Mouse (Mus musculus): ENCODE measurements around the gene Tctex1d4. TPM values are rescaled to one million over a fixed set of nuclear protein-coding genes. Genes with fewer than 3 reads are reported as not detected.

The Tctex1d4 gene
- polyA plus RNA-seq, 1 experiment, result 12.1 TPM

GRCm38 (mm10) chr4:117100036-117100435 lies 26.6 kb upstream of the Tctex1d4 start:
- H3K27me3 ChIP-seq (replicated peaks), result peaks cover 49% of the 10 kb centered on the region
- no peaks in the 10 kb centered on the region for H3K36me3 ChIP-seq (replicated peaks; ENCODE audit: low read length)
- peaks cover 75% of the 10 kb centered on the region for H3K4me1 ChIP-seq
- H3K4me3 ChIP-seq (replicated peaks), result no peak overlapping the region
- TF ChIP-seq FLI1 (IDR thresholded peaks at IDR 0.05; ENCODE audit: low read length), result no peak
- TF ChIP-seq GATA1 (IDR thresholded peaks at IDR 0.05; ENCODE audit: borderline replicate concordance, low read length), result no peak
- H3K9me3 ChIP-seq, result no peaks in the 10 kb centered on the region

- Histone ChIP-seq H3K9me3 (no peaks in the 10 kb centered on the region), H3K4me3 (replicated peaks) (no peak overlapping the region), H3K4me1 (peaks cover 69% of the 10 kb centered on the region), H3K27me3 (replicated peaks) (peaks cover 48% of the 10 kb centered on the region), H3K36me3 (replicated peaks; ENCODE audit: low read length) (no peaks in the 10 kb centered on the region)
- TF ChIP-seq GATA1 (IDR thresholded peaks at IDR 0.05; ENCODE audit: borderline replicate concordance, low read length), result no peak
- TF ChIP-seq FLI1 (IDR thresholded peaks at IDR 0.05; ENCODE audit: low read length), result no peak
Measured at GRCm38 (mm10) chr4:117101218-117101617, 25.4 kb upstream of the Tctex1d4 start.

GRCm38 (mm10) chr4:117104672-117105071 lies 21.9 kb upstream of the Tctex1d4 start:
- Histone ChIP-seq H3K36me3 (replicated peaks; ENCODE audit: low read length) (no peaks in the 10 kb centered on the region), H3K4me1 (peaks cover 46% of the 10 kb centered on the region), H3K4me3 (replicated peaks) (no peak overlapping the region), H3K27me3 (replicated peaks) (peaks cover 47% of the 10 kb centered on the region), H3K9me3 (no peaks in the 10 kb centered on the region)
- TF ChIP-seq GATA1 (IDR thresholded peaks at IDR 0.05; ENCODE audit: borderline replicate concordance, low read length) (no peak), FLI1 (IDR thresholded peaks at IDR 0.05; ENCODE audit: low read length) (no peak)

- TF ChIP-seq FLI1 (IDR thresholded peaks at IDR 0.05; ENCODE audit: low read length) (no peak), GATA1 (IDR thresholded peaks at IDR 0.05; ENCODE audit: borderline replicate concordance, low read length) (no peak)
- H3K4me3 ChIP-seq (replicated peaks), result no peak overlapping the region
- peaks cover 42% of the 10 kb centered on the region for H3K4me1 ChIP-seq
- H3K9me3 ChIP-seq, result no peaks in the 10 kb centered on the region
- H3K27me3 ChIP-seq (replicated peaks), result peaks cover 49% of the 10 kb centered on the region
- no peaks in the 10 kb centered on the region for H3K36me3 ChIP-seq (replicated peaks; ENCODE audit: low read length)
Measured at GRCm38 (mm10) chr4:117105127-117105526, 21.5 kb upstream of the Tctex1d4 start.

- Histone ChIP-seq H3K36me3 (replicated peaks; ENCODE audit: low read length) (no peaks in the 10 kb centered on the region), H3K4me3 (replicated peaks) (no peak overlapping the region), H3K9me3 (no peaks in the 10 kb centered on the region), H3K4me1 (peaks cover 28% of the 10 kb centered on the region; the same call in 1 of the 2 replicates), H3K27me3 (replicated peaks) (peaks cover 60% of the 10 kb centered on the region)
- no peak for TF ChIP-seq GATA1 (IDR thresholded peaks at IDR 0.05; ENCODE audit: borderline replicate concordance, low read length)
- TF ChIP-seq FLI1 (IDR thresholded peaks at IDR 0.05; ENCODE audit: low read length), result no peak
Measured at GRCm38 (mm10) chr4:117107813-117108523, 18.6 kb upstream of the Tctex1d4 start.

- H3K4me3 ChIP-seq (replicated peaks), result no peak overlapping the region
- no peaks in the 10 kb centered on the region for H3K9me3 ChIP-seq
- TF ChIP-seq FLI1 (IDR thresholded peaks at IDR 0.05; ENCODE audit: low read length) (no peak), GATA1 (IDR thresholded peaks at IDR 0.05; ENCODE audit: borderline replicate concordance, low read length) (no peak)
- H3K4me1 ChIP-seq, result peaks cover 23% of the 10 kb centered on the region; the same call in 1 of the 2 replicates
- no peaks in the 10 kb centered on the region for H3K36me3 ChIP-seq (replicated peaks; ENCODE audit: low read length)
- peaks cover 56% of the 10 kb centered on the region for H3K27me3 ChIP-seq (replicated peaks)
Measured at GRCm38 (mm10) chr4:117108524-117108849, 18.1 kb upstream of the Tctex1d4 start.

DNA sequence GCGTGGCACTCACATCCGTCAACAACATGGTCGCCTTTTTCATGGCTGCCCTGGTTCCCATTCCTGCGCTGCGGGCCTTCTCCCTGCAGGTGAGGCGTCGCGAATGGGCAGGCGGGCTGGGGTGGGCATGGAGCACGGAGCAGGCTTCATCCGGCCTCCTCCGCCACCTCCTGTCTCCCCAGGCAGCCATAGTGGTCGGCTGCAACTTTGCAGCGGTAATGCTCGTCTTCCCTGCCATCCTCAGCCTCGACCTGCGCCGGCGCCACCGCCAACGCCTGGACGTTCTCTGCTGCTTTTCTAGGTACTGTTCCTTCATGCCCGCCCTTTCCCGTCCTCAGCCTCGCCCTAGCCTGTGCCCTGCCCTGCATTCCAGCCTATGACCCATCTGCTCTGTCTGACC lies 17.3 kb upstream of the Tctex1d4 start:
- H3K4me3 ChIP-seq (replicated peaks), result no peak overlapping the region

GRCm38 (mm10) chr4:117110249-117110648 lies 16.3 kb upstream of the Tctex1d4 start:
- H3K4me1 ChIP-seq, result peaks cover 10% of the 10 kb centered on the region; the same call in 1 of the 2 replicates

More for the DNA sequence above, 17.3 kb upstream of the Tctex1d4 start:
- peaks cover 50% of the 10 kb centered on the region for H3K27me3 ChIP-seq (replicated peaks)
- no peaks in the 10 kb centered on the region for H3K36me3 ChIP-seq (replicated peaks; ENCODE audit: low read length)
- H3K9me3 ChIP-seq, result no peaks in the 10 kb centered on the region
- no peak for TF ChIP-seq GATA1 (IDR thresholded peaks at IDR 0.05; ENCODE audit: borderline replicate concordance, low read length)
- peaks cover 17% of the 10 kb centered on the region; the same call in 1 of the 2 replicates for H3K4me1 ChIP-seq

DNA sequence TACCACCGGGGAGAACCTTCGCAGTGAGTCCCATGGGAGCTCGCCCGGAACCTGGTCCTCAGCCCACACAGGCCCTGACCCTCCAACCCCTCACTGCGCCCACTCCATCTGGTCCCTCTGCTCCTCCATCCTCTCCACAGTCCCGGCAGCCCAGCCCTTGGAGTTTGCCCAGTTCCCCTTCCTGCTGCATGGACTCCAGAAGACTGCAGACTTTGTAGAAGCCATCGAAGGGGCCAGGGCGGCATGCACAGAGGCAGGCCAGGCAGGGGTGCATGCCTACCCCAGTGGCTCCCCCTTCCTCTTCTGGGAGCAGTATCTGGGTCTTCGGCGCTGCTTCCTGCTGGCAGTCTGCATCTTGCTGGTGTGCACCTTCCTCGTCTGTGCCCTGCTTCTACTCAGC lies 15.6 kb upstream of the Tctex1d4 start:
- TF ChIP-seq GATA1 (IDR thresholded peaks at IDR 0.05; ENCODE audit: borderline replicate concordance, low read length) (no peak), FLI1 (IDR thresholded peaks at IDR 0.05; ENCODE audit: low read length) (no peak)
- peaks cover 34% of the 10 kb centered on the region for H3K27me3 ChIP-seq (replicated peaks)

More at GRCm38 (mm10) chr4:117110249-117110648, 16.3 kb upstream of the Tctex1d4 start:
- Histone ChIP-seq H3K36me3 (replicated peaks; ENCODE audit: low read length) (no peaks in the 10 kb centered on the region), H3K9me3 (no peaks in the 10 kb centered on the region), H3K27me3 (replicated peaks) (peaks cover 41% of the 10 kb centered on the region), H3K4me3 (replicated peaks) (no peak overlapping the region)
- no peak for TF ChIP-seq GATA1 (IDR thresholded peaks at IDR 0.05; ENCODE audit: borderline replicate concordance, low read length)
- no peak for TF ChIP-seq FLI1 (IDR thresholded peaks at IDR 0.05; ENCODE audit: low read length)

DNA sequence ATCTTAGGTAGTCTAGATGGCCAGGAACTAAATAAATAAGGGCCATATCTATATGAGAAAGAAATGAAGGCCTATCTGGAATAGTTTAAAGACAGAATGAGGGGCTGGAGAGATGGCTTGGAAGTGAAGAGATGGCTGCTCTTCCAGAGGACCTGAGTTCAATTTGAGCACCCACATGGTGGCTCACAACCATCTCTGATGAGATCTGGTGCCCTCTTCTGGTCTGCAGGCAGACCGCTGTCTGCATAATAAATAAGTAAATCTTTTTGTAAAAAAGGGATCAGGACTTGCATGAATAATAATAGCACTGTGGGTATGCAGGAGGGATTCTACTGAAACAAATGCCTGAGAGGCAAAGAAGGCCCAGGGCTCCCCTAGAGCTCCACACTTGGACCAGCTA lies 13.4 kb upstream of the Tctex1d4 start:
- H3K27me3 ChIP-seq (replicated peaks), result peaks cover 29% of the 10 kb centered on the region
- H3K9me3 ChIP-seq, result no peaks in the 10 kb centered on the region
- H3K4me3 ChIP-seq (replicated peaks), result no peak overlapping the region
- TF ChIP-seq FLI1 (IDR thresholded peaks at IDR 0.05; ENCODE audit: low read length) (no peak), GATA1 (IDR thresholded peaks at IDR 0.05; ENCODE audit: borderline replicate concordance, low read length) (no peak)
- peaks cover 9% of the 10 kb centered on the region; the same call in 1 of the 2 replicates for H3K4me1 ChIP-seq
- peaks cover 6% of the 10 kb centered on the region for H3K36me3 ChIP-seq (replicated peaks; ENCODE audit: low read length)

More for the DNA sequence above, 15.6 kb upstream of the Tctex1d4 start:
- Histone ChIP-seq H3K4me1 (peaks cover 6% of the 10 kb centered on the region; the same call in 1 of the 2 replicates), H3K36me3 (replicated peaks; ENCODE audit: low read length) (no peaks in the 10 kb centered on the region), H3K9me3 (no peaks in the 10 kb centered on the region), H3K4me3 (replicated peaks) (no peak overlapping the region)

All from megakaryocyte, embryonic 14.5 days (primary cell).